Mouse (Mus musculus): Measurements from ENCODE around the gene Ergic1. TPM values are rescaled to one million over a fixed set of nuclear protein-coding genes. Genes with fewer than 3 reads are reported as not detected.

Ergic1 gene
- polyA plus RNA-seq, 1 experiment, result 93.3 TPM

- Histone ChIP-seq H3K4me3 (replicated peaks; ENCODE audit: extremely low read depth, low read depth, low read length) (no peak overlapping the region), H3K4me1 (ENCODE audit: control insufficient read depth, insufficient read depth, low read length) (peaks cover 4% of the 10 kb centered on the region; the same call in 1 of the 2 replicates)
- no peak for DNase-seq
- 30% methylated on average over 21 of the region's 21 CpGs for WGBS
- no peak for TF ChIP-seq POLR2A (IDR thresholded peaks at IDR 0.05; ENCODE audit: borderline replicate concordance, extremely low read depth, low read depth, low read length)
- no peak for TF ChIP-seq CTCF (IDR thresholded peaks at IDR 0.05; ENCODE audit: insufficient read depth, low read length)
Observed at GRCm38 (mm10) chr17:26658854-26659572, 97.7 kb downstream of the Ergic1 start.

DNA sequence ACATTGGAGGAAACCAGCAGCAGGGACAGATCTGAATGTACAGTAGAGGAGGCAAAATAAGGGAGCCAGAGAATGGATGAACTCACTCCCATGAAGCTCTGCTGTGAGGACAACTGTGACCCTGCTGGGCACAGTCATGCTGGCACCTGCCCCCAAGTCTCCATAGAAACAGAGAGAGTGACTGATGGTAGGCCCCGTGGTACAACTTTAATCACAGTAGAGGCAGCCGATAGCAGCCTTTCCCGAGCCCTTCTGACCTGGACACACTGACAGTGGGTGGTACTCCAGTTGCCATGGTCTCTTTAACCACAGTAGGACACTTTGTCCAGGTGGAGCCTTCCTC is 98.3 kb downstream of the Ergic1 start:
- DNase-seq, result no peak
- TF ChIP-seq CTCF (IDR thresholded peaks at IDR 0.05; ENCODE audit: insufficient read depth, low read length), result no peak
- TF ChIP-seq POLR2A (IDR thresholded peaks at IDR 0.05; ENCODE audit: borderline replicate concordance, extremely low read depth, low read depth, low read length), result no peak
- Histone ChIP-seq H3K4me1 (ENCODE audit: control insufficient read depth, insufficient read depth, low read length) (peaks cover 4% of the 10 kb centered on the region; the same call in 1 of the 2 replicates), H3K4me3 (replicated peaks; ENCODE audit: extremely low read depth, low read depth, low read length) (no peak overlapping the region)
- WGBS, result 61% methylated on average over 3 of the region's 3 CpGs

- 22% methylated on average over 21 of the region's 21 CpGs for WGBS
- Histone ChIP-seq H3K4me1 (ENCODE audit: control insufficient read depth, insufficient read depth, low read length) (peaks cover 4% of the 10 kb centered on the region; the same call in 1 of the 2 replicates), H3K4me3 (replicated peaks; ENCODE audit: extremely low read depth, low read depth, low read length) (no peak overlapping the region)
- TF ChIP-seq POLR2A (IDR thresholded peaks at IDR 0.05; ENCODE audit: borderline replicate concordance, extremely low read depth, low read depth, low read length) (no peak), CTCF (IDR thresholded peaks at IDR 0.05; ENCODE audit: insufficient read depth, low read length) (peak; percentile 84)
- DNase-seq, result peak; percentile 70
Observed at GRCm38 (mm10) chr17:26660192-26660912, 99.1 kb downstream of the Ergic1 start.

- Histone ChIP-seq H3K4me1 (ENCODE audit: control insufficient read depth, insufficient read depth, low read length) (peaks cover 4% of the 10 kb centered on the region; the same call in 1 of the 2 replicates), H3K4me3 (replicated peaks; ENCODE audit: extremely low read depth, low read depth, low read length) (no peak overlapping the region)
- no peak for DNase-seq
- WGBS, result 82% methylated on average over 5 of the region's 5 CpGs
- no peak for TF ChIP-seq CTCF (IDR thresholded peaks at IDR 0.05; ENCODE audit: insufficient read depth, low read length)
- TF ChIP-seq POLR2A (IDR thresholded peaks at IDR 0.05; ENCODE audit: borderline replicate concordance, extremely low read depth, low read depth, low read length), result no peak
Observed at GRCm38 (mm10) chr17:26662204-26662603, 100.9 kb downstream of the Ergic1 start.

- peak; percentile 92 for DNase-seq
- Histone ChIP-seq H3K4me1 (ENCODE audit: control insufficient read depth, insufficient read depth, low read length) (peaks cover 4% of the 10 kb centered on the region; the same call in 1 of the 2 replicates), H3K4me3 (replicated peaks; ENCODE audit: extremely low read depth, low read depth, low read length) (peak within 1 kb of the TSS; percentile 87)
- peak; percentile 90 for TF ChIP-seq CTCF (IDR thresholded peaks at IDR 0.05; ENCODE audit: insufficient read depth, low read length)
- peak; percentile 93; the same call in 1 of the 2 replicates for TF ChIP-seq POLR2A (IDR thresholded peaks at IDR 0.05; ENCODE audit: borderline replicate concordance, extremely low read depth, low read depth, low read length)
- 2% methylated on average over 28 of the region's 28 CpGs for WGBS
Observed at GRCm38 (mm10) chr17:26662978-26663683, 101.8 kb downstream of the Ergic1 start, which contains the start of gene Atp6v0e. Atp6v0e (plus strand) TSS chr17:26663231.

DNA sequence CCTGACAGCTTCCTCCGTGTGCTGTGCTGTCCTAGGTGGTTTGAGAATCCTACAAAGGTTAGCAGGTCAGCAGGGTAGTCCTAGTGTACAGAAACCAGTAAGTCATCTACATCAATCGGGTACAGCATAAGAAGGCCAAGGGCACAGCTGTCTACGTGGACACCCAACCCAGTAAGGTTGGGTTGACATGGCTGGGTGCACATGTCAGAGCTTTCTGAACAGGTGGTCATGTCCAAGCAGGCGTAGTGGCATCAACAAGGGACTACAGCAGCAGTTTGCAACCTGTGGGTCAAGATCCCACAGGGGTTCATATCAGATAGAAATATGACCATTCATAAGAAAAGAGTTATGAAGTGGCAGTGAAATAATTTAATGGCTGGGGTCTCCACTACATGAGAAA is 104.3 kb downstream of the Ergic1 start:
- H3K4me1 ChIP-seq (ENCODE audit: control insufficient read depth, insufficient read depth, low read length), result peaks cover 4% of the 10 kb centered on the region; the same call in 1 of the 2 replicates
- WGBS, result 73% methylated on average over 4 of the region's 4 CpGs
- DNase-seq, result no peak
- no peak for TF ChIP-seq POLR2A (IDR thresholded peaks at IDR 0.05; ENCODE audit: borderline replicate concordance, extremely low read depth, low read depth, low read length)
- TF ChIP-seq CTCF (IDR thresholded peaks at IDR 0.05; ENCODE audit: insufficient read depth, low read length), result no peak
- no peak overlapping the region for H3K4me3 ChIP-seq (replicated peaks; ENCODE audit: extremely low read depth, low read depth, low read length)

- WGBS, result 47% methylated on average over 4 of the region's 4 CpGs
- Histone ChIP-seq H3K4me1 (ENCODE audit: control insufficient read depth, insufficient read depth, low read length) (peaks cover 2% of the 10 kb centered on the region; the same call in 1 of the 2 replicates), H3K4me3 (replicated peaks; ENCODE audit: extremely low read depth, low read depth, low read length) (no peak overlapping the region)
- no peak for DNase-seq
- no peak for TF ChIP-seq CTCF (IDR thresholded peaks at IDR 0.05; ENCODE audit: insufficient read depth, low read length)
- TF ChIP-seq POLR2A (IDR thresholded peaks at IDR 0.05; ENCODE audit: borderline replicate concordance, extremely low read depth, low read depth, low read length), result no peak
Observed at GRCm38 (mm10) chr17:26671268-26671667, 110.0 kb downstream of the Ergic1 start.

- TF ChIP-seq CTCF (IDR thresholded peaks at IDR 0.05; ENCODE audit: insufficient read depth, low read length), result no peak
- TF ChIP-seq POLR2A (IDR thresholded peaks at IDR 0.05; ENCODE audit: borderline replicate concordance, extremely low read depth, low read depth, low read length), result no peak
- WGBS, result 25% methylated on average over 7 of the region's 7 CpGs
- peaks cover 6% of the 10 kb centered on the region for H3K4me1 ChIP-seq (ENCODE audit: control insufficient read depth, insufficient read depth, low read length)
- DNase-seq, result no peak
- H3K4me3 ChIP-seq (replicated peaks; ENCODE audit: extremely low read depth, low read depth, low read length), result peak overlapping the region; percentile 85
Observed at GRCm38 (mm10) chr17:26675845-26676244, 114.6 kb downstream of the Ergic1 start.

- TF ChIP-seq POLR2A (IDR thresholded peaks at IDR 0.05; ENCODE audit: borderline replicate concordance, extremely low read depth, low read depth, low read length) (peak; percentile 93; the same call in 1 of the 2 replicates), CTCF (IDR thresholded peaks at IDR 0.05; ENCODE audit: insufficient read depth, low read length) (no peak)
- Histone ChIP-seq H3K4me3 (replicated peaks; ENCODE audit: extremely low read depth, low read depth, low read length) (peak overlapping the region; percentile 85), H3K4me1 (ENCODE audit: control insufficient read depth, insufficient read depth, low read length) (peaks cover 6% of the 10 kb centered on the region)
- DNase-seq, result peak; percentile 90
- WGBS, result under 1% methylated on average over 30 of the region's 30 CpGs
Observed at GRCm38 (mm10) chr17:26676252-26676615, 114.9 kb downstream of the Ergic1 start.

All from lung, adult 2 months (tissue).